Mouse (Mus musculus) right cerebral cortex, adult 18-20 months (tissue): ENCODE data around the gene Spindoc.

Experiments
- DNase-seq: peaks from one replicate; pipeline ENCODE4 v3.0.0; 2022; ENCODE audit warnings: mixed read lengths

Spindoc gene

DNA sequence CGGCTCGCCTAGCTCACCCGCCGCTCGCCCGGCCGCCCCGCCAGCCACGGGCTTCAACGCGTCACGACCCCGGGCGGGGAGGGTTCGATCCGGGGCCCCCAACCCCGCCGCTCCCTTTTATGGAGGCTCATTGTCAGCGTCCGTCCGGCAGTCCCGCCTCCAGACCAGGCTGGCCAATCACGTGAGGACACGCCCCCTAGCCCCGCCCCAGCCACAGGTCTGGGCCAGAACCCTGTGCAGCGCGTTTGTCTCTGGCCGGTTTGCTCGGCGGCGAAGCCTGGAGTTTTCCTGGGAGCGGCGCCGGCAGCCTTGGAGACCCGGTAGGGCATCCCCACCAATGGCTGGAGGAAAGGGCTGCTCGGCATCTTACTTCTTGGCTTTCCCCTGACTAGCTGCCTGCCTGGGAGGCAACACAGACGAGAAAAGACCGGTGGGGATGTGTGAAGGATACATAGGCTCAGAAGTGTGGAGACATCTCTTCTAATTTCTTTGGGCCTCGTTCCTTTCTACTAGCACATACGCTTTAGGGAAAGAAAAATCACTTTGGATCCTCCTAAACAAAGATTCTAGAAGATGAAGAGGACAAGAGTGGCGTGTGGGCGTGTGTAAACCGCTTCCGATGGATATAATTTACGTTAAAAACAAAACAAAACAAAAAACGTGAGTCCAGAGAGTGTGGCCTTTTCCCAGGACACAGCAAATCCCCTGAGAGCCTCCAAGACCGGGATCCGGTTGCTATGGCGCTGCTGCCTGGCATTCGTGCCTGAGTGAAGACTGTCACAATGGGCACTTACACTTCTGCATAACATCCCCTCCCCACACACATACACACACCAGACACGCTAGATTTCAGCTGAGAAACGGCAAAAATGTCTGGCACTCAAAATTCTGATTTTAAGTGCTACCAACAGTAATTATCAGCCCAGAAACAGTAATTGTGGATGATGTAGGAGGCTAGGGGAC lies at the start of gene Spindoc:
Spindoc (minus strand) TSS at position 92 of the 963 bp plus-strand sequence.
- peak; percentile 98 for DNase-seq

- no peak for DNase-seq
Observed at GRCm38 (mm10) chr19:7425398-7425775, 42.6 kb upstream of the Spindoc start.

GRCm38 (mm10) chr19:7424590-7425397 lies 42.0 kb upstream of the Spindoc start:
- no peak for DNase-seq

DNA sequence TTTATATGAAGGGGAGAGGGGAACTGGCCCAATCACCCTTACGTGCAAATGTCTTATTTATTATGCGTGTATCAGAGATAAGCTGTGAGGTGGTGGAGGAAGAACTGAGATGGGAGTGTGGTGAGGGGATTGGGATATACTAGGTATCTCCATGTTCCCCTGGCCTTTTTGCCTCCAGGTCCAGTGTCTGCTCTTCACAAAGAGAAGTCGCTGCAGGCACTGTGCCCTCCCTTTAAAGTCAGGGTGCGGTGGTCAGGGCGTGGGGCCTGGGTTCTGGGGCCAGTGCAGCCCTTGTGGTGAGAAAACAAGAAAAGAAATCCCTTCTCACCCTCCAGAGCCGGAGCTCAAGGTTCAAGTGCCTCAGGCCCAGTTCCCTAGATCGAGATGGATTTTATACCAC lies 41.3 kb upstream of the Spindoc start:
- DNase-seq, result no peak

DNA sequence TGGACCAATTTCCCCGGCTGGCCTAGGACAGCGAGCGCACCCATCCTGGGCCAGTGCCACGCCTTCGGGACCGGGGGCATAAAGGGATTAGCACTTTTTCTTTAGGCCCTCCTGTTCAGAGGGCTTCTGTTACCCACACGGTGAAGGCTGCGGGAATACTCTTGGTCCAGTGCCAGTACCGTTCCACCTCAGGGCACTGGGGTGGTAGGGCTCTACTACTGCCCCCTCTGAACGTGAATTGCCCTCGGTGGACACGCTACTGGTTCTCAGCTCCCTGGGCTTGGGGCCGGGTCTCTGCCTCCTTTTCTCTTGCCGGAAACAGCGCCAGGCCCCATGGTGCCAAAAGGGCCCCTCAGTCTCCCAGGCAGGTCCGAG lies 40.8 kb upstream of the Spindoc start:
- DNase-seq, result no peak

DNA sequence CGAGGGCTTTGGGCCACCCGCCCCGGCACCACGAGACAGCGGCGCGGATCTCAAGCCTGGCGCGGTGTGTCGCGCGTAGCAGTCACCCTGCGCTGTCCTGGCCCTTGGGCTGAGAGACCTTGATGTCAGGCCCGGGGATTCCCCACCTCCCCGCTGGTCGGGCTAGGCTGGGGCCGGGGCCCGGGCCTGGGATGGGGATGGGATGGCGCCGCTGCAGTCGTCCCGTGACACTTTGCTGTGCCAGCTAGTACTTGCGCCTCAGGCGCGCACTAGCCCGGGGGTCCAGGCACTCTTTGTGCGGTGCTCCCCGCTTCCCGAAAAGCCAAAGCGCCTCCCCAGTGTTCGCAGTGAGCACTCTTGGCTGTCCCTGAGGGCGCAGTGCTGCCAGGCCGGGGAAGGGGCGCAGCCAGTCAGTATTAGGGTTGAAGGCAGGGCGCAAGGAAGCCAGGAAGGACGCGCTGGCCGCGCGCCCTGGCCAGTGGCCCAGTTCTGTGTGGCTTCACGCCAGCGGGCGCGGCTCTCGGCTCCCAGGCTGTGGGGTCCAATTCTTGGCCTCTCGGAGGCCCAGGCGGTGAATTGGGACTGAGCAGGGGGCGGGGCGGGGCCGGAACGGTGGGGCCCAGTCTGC lies 40.3 kb upstream of the Spindoc start:
- peak; percentile 74 for DNase-seq

- DNase-seq, result no peak
Observed at GRCm38 (mm10) chr19:7422656-7423027, 39.8 kb upstream of the Spindoc start.

- DNase-seq, result peak; percentile 85
Observed at GRCm38 (mm10) chr19:7421602-7422591, 39.1 kb upstream of the Spindoc start.

DNA sequence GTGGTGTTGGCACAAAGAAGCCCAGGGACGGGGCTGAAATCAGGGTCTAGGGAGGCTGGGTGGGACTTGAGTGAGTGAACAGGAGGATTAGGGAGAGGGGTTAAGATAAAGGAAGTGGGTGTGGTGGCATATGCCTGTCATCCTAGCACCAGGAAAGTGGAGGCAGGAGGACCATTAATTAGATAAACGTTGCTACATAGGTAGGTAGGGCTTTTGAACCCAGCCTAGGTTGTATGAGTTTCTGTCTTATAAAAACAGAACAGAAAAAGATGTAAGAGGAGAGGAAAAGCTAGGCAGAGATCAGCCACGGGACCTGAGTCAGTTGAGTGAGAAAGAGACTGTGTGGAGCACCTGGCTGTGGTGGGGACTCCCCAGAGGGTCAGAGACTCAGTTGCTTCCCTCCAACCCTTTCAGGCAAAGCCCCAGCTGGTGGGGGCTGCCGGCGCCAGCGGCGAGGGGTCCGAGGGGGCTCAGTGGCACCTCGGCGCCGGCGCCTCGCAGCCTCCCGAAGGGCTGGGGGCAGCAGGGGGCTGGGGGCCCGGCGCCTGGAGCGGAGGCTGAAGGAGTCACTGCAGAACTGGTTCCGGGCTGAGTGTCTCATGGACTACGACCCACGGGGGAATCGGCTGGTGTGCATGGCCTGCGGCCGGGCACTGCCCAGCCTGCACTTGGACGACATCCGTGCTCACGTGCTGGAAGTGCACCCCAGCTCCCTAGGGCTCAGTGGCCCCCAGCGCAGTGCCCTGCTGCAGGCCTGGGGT lies 38.2 kb upstream of the Spindoc start:
- DNase-seq, result no peak

- DNase-seq, result no peak
Observed at GRCm38 (mm10) chr19:7420108-7420507, 37.3 kb upstream of the Spindoc start.

DNA sequence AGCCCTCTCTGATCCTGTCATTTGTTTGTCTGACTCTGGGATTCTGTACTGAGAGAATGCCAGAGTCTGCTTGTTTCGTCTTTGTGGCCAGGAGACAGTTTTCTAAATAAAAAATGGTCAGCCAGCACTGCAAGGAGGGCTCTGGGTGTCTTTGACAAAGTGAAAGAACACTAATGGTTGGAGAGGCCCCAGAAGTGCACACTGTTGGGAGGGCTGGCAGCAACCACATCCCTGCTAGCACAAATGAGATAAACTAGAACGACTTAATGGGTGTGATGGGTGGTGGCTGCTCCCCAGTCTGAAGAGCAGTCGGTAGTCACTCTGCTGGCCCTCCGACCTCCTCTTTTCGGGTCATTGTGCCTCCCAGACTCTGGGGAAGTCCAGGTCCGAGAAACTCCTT lies 36.3 kb upstream of the Spindoc start:
- DNase-seq, result no peak

DNA sequence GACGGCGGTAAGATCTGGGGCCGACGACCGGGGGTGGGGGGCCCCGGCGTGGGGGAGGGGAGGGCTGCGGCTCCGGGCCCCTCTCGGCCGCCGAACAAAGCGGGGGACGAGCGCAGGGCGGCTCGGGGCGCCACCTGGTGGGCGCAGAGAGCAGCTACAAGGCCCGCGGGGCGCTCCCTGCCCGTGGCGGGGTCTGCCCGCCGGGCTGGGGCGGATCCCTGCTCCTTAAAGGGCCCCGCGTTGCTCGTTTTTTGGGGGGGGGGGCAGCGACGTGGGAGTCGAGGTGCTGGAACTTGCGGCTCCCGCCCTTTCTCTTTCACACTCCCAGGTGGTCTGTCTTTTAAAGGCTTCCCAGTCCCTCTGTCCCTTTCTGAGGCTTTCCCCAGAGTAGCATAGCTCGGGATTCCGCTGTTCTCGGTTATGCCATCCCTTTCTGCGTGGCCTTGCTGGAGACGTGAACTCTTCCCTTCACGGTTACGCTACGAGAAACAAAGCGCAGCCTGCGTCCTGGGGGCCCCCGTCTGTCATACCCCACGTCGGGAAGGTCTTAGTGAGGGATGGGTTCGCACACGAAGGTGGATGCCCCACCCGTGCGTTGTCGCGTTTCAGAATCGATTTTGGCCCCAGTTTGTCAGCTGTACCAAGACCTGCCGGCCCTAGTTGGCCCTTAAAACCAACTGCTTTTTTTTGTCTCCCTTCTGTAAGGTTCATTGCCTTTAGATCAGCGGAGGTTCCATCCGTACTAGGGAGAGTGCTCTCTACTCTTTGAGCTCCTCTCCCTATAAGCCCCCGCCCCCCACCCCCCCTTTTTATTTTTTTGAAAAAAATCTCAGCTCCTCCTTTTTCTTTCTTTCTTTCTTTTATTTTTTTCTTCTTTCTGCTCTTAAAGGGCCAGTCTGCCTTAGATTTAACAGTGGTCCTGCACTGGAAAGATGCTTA lies 35.4 kb upstream of the Spindoc start:
- DNase-seq, result peak; percentile 78

- DNase-seq, result peak; percentile 72
Observed at GRCm38 (mm10) chr19:7416834-7417735, 34.3 kb upstream of the Spindoc start, which contains the start of gene 2700081O15Rik. Gene 2700081O15Rik, plus strand, starts transcription at chr19:7417625.

DNA sequence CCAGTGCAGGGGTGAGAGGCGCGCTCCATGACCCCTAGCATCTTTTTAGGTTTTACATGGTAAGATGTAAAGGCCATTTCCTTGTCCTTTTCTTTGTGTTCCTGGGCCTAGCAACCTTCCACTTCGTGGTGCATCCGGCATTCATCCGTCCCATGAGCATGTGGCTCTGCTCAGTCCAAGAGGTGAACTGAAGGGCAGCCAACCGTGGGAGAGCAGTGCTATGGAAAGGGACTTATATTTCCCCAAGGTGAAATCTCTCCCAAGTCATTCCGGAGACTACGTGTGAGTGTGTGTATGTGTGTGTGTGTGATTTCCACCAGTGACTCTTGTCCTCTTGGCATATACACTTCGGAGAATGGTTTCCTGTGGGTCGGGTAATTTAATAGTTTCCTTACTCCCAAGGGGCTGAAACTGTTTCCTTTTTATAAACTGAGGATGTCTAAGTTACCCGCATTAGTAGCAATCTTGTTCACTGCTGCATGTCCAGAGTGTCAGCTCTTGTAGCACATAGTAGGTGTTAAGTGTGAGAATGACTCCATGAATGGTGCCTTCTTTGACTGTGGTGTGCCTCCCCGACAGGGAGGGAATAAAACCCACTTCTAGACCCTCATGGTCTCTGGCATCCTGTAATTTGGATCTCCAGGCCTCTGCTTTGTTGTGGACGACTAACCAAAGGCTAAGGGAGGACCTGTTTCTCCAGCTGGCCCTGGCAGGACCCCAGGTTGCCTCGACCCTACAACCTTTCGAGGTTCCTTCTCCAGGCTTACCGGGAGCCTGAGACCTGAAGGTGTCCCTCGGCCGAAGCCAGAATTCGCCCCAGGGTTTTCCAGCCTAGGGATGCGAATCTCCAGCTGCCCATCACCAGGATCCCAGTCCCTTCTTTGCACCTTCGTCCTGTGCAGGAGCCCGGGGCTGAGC lies 33.4 kb upstream of the Spindoc start:
- DNase-seq, result no peak

DNA sequence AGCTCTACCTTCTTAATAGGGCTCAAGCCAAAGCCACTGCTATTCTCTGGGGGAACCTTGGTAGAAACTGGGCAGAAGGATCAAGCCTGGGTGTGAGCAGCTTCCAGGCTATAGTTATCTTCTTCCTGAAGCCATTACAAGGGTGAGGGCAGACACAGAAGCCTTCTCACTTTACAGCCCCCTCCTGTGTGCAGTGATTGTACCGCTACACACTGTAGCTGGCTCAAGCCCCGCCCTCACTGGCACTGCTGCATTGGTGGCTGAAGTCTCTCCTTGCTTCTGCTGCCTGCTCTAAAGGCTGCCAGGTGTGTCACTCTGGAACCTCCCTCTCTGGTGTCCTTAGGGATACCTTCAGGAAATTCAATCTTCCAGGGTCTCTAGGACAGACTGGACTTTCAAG lies 29.6 kb upstream of the Spindoc start:
- DNase-seq, result no peak

- no peak for DNase-seq
Observed at GRCm38 (mm10) chr19:7404623-7405229, 21.9 kb upstream of the Spindoc start.

GRCm38 (mm10) chr19:7400635-7401034 lies 17.8 kb upstream of the Spindoc start:
- DNase-seq, result no peak
